Comparison of ENCODE assay signal across 19 mouse cellular contexts in the genomic region with DNA sequence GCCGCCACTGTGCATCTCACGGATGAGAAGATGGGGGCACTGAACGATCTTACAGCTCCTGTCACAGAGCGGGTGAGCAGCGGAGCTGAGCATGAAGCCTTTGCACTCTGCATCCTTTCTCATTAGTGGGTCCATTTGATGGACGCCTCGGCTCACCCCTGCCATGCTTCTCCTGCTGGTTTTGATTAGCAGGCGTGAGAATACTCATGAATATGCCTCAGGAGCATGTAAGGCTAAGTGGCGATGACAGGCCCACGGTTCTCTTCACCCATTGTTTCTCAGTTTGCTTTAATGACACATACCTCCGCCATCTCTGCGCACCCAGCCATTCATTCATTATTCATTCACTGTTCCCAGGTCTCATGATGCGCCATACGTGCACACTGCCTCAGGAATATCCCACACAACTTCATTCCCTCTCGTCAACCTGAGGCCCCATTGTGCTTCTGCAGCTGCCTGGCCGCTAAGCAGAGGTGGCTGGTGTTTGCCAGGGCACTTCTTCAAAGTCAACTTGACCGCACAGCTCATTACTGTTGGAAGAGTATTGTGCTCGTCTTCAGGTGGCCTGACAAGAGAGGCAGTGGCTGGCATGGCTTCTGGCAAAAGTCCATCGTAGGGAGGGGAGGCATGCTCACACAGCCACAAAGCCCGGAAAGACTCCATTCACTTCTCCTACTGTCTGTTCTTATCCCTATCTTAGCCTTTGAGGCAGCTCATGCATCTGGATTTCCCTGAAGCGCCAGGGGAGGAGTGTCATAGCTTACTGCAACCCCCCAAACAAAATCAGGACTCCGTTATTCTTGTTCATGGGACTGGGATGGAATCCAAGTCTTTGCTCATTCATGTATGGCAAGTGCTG. TPM values are rescaled to one million over a fixed set of nuclear protein-coding genes. Genes with fewer than 3 reads are reported as not detected.
DNase-seq lines count a peak whose midpoint lies in the region; ATAC-seq lines count a peak whose summit lies in the region.
"Had no signal": no experiment of that assay in that cellular context is flagged by ENCODE, and none has a peak within 500 bp of the region (broad histone marks: within the 10 kb centered on the region; RNA-seq: fewer than 3 reads in every experiment).

No protein-coding gene starts in this region.

- H3K9ac ChIP-seq in midbrain, embryonic 12.5 days (replicated peaks): no peak overlapping the region
- H3K9ac ChIP-seq: embryonic facial prominence, embryonic 13.5 days; lung, embryonic 15.5 days had no signal

- DNase-seq in cerebellum, postnatal 10 days: peak; percentile 76 to 79
- DNase-seq in cerebellum, adult 18-20 months: no peak
- DNase-seq in ovary, adult 18-20 months (ENCODE audit: low spot score): peak; percentile 13
- DNase-seq in ovary, postnatal 36 days (ENCODE audit: low spot score): no peak
- DNase-seq in embryo, embryonic 10.5 days (ENCODE audit: low spot score): no peak
- no peak for DNase-seq in heart, embryonic 10.5 days (ENCODE audit: low spot score)
- DNase-seq in right cerebral cortex, postnatal 36 days (ENCODE audit: low spot score in 2 of 2): no peak
- DNase-seq: adrenal gland, postnatal 36 days; heart, adult 2 months; heart, postnatal 10 days; kidney, postnatal 14 days; layer of hippocampus, adult 9-11 months; thymus, adult 18-20 months had no signal

- H3K27me3 ChIP-seq in midbrain, embryonic 12.5 days: no peaks in the 10 kb centered on the region
- H3K27me3 ChIP-seq in heart, embryonic 10.5 days (ENCODE audit: insufficient read depth, poor library complexity, severe bottlenecking): no peaks in the 10 kb centered on the region
- H3K27me3 ChIP-seq: embryonic facial prominence, embryonic 13.5 days; lung, embryonic 15.5 days had no signal

- H3K4me3 ChIP-seq in midbrain, embryonic 12.5 days: no peak overlapping the region
- no peak overlapping the region for H3K4me3 ChIP-seq in heart, embryonic 10.5 days
- H3K4me3 ChIP-seq: embryonic facial prominence, embryonic 13.5 days; heart, adult 2 months; lung, embryonic 15.5 days; myocyte had no signal

- peak; percentile 54 for ATAC-seq in midbrain, embryonic 12.5 days (ENCODE audit: low FRiP score, low read depth)
- ATAC-seq: activated CD4-positive, CD25-positive, alpha-beta regulatory T cell, adult 4 months; intestine, embryonic 16.5 days had no signal

- no peaks in the 10 kb centered on the region; the same call in 1 of the 2 replicates for H3K4me1 ChIP-seq in midbrain, embryonic 12.5 days
- H3K4me1 ChIP-seq in heart, embryonic 10.5 days: no peaks in the 10 kb centered on the region; the same call in 1 of the 2 replicates
- H3K4me1 ChIP-seq: embryonic facial prominence, embryonic 13.5 days; lung, embryonic 15.5 days had no signal

- H3K36me3 ChIP-seq in midbrain, embryonic 12.5 days: 0 out of 2 replicates have a peak, but pooled peaks cover 5% of the 10 kb centered on the region
- H3K36me3 ChIP-seq in heart, embryonic 10.5 days: peaks cover 69% of the 10 kb centered on the region

- H3K4me2 ChIP-seq in midbrain, embryonic 12.5 days (replicated peaks): no peak overlapping the region
- H3K4me2 ChIP-seq: embryonic facial prominence, embryonic 13.5 days; lung, embryonic 15.5 days had no signal

- H3K9me3 ChIP-seq in midbrain, embryonic 12.5 days: no peaks in the 10 kb centered on the region
- no peaks in the 10 kb centered on the region for H3K9me3 ChIP-seq in heart, embryonic 10.5 days
- H3K9me3 ChIP-seq: embryonic facial prominence, embryonic 13.5 days; lung, embryonic 15.5 days had no signal

- H3K27ac ChIP-seq in midbrain, embryonic 12.5 days (replicated peaks): peak overlapping the region; percentile 42; the same call in 1 of the 2 replicates
- no peak overlapping the region for H3K27ac ChIP-seq in heart, embryonic 10.5 days
- H3K27ac ChIP-seq: embryonic facial prominence, embryonic 13.5 days; heart, adult 2 months; lung, embryonic 15.5 days had no signal

- WGBS in midbrain, embryonic 12.5 days: 68% methylated on average over 22 of the region's 22 CpGs
- 87% methylated on average over 22 of the region's 22 CpGs for WGBS in heart, embryonic 10.5 days

RNA-seq across cellular contexts. Expression of a gene that starts 57.1 kb away (rescaled TPM):
- polyA plus RNA-seq in midbrain, embryonic 12.5 days (2016; fragmentation: Nextera tagmentation; extraction: Ambion mirVana): 13.0 and 13.4 TPM in 2 replicates
- 14.4 and 14.9 TPM in 2 replicates for polyA plus RNA-seq in heart, embryonic 10.5 days (2016; fragmentation: Nextera tagmentation; extraction: Ambion mirVana)
- polyA plus RNA-seq: activated CD4-positive, CD25-positive, alpha-beta regulatory T cell, adult 4 months had no signal

RNA-seq across cellular contexts. Expression of a gene that starts 58.7 kb away (rescaled TPM):
- 21.1 and 21.2 TPM in 2 replicates for polyA plus RNA-seq in midbrain, embryonic 12.5 days (2016; fragmentation: Nextera tagmentation; extraction: Ambion mirVana)
- 6.4 and 9.7 TPM in 2 replicates for polyA plus RNA-seq in heart, embryonic 10.5 days (2016; fragmentation: Nextera tagmentation; extraction: Ambion mirVana)
- polyA plus RNA-seq: activated CD4-positive, CD25-positive, alpha-beta regulatory T cell, adult 4 months had no signal

Comparison
In these comparisons a context has a peak if more than half of its experiments do, and no peak if none do; other contexts are left out.
1. DNase-seq: peak in cerebellum, postnatal 10 days (2 of 2) and ovary, adult 18-20 months (single experiment); none in cerebellum, adult 18-20 months (0 of 2), ovary, postnatal 36 days (single experiment), embryo, embryonic 10.5 days (single experiment), heart, embryonic 10.5 days (single experiment) and right cerebral cortex, postnatal 36 days (0 of 2).